Mouse (Mus musculus) telencephalon, adult 2 months (tissue): ENCODE measurements around the gene Pnma5.

Experiments used
- DNase-seq: peaks from one replicate; pipeline ENCODE4 v3.0.0-alpha.2; 2011; ENCODE audit warnings: low read depth, low spot score

Gene Pnma5

DNA sequence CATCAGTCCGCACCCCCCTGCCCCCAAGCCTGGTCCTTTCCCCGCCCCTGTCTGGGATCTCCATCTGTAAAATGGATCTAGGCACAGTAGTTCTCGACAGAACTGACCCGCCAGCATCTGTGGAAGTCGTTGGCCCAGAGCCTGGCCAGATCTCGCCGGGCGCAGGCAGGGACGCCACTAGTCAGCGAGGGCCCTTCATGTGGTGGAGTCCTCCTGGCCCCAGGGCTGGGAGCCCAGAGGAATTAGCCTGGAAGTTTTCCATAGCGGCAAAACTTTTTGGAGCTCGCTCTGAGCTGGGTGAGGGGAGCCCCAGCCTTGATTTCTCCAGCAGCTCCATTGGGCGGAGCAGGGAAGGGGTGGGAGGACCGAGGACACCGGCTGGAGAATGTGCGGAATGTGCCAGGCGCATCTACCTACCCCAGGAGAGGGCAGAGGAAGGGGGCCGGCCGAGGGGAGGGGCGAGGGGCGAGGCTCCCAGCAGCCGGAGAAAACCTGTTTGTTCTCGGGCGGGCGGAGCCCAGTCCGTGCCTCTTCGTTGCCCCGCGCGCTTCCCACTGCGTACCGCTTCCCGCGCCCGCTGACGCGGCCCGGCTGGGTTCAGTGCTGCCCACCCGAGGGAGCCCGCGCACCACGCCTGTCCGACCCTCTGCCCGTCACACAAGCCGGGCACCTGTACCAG lies 49.9 kb downstream of the Pnma5 start, which contains the start of gene Zfp185:
Zfp185 (plus strand) TSS at position 499 of the 679 bp plus-strand sequence.
- DNase-seq = no peak

DNA sequence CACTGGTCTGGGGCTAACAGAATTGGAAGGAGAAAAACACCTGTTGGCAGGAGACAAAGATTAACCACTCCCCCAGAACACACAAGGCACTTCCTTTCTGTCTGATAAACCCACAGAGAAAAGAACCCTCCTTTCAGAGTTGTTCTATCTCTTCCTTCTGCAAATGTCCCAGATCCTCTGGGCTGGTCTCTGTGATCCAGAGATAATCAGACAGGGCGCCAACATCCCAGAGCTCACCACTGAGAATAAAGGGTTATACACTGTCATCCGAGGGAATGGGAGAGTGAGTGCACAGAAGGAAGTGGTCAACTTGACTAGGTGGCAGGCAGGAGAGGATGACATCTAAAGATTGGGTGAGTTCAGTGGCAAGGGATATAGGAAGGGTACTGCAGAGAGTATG lies 51.3 kb downstream of the Pnma5 start:
- no peak for DNase-seq
